Mouse (Mus musculus) small intestine, adult 2 months (tissue): ENCODE data around the gene Ston2.

Source experiments
- CTCF ChIP-seq: fragments of 200-500 bp; IDR thresholded peaks from 2 replicates; pipeline ENCODE4 v1.5.1; 2012; ENCODE audit warnings: low read depth, mild to moderate bottlenecking, control low read depth, inconsistent platforms, low read length, moderate library complexity, mixed read lengths; ENCODE audit not compliant: insufficient replicate concordance, insufficient read length; ENCODE audit errors: extremely low read depth
- POLR2A ChIP-seq: fragments of 200-500 bp; IDR thresholded peaks from 2 replicates; pipeline ENCODE4 v1.6.1; 2012; ENCODE audit warnings: low read depth, mild to moderate bottlenecking, control low read depth, inconsistent platforms, low read length, moderate library complexity

- TF ChIP-seq CTCF, result no peak
- no peak for TF ChIP-seq POLR2A
Measured at GRCm38 (mm10) chr12:91640712-91641111, 147.5 kb downstream of the Ston2 start.
